Mouse (Mus musculus): ENCODE measurements around the gene Lrmda. TPM values are rescaled to one million over a fixed set of nuclear protein-coding genes. Genes with fewer than 3 reads are reported as not detected.

The Lrmda gene
- polyA plus RNA-seq, 1 experiment: 0.14 TPM

- DNase-seq (ENCODE audit: extremely low spot score in 1 of 2, low spot score in 1 of 2): no peak
Measured at GRCm38 (mm10) chr14:21991856-21992255, 27.7 kb upstream of the Lrmda start.

DNA sequence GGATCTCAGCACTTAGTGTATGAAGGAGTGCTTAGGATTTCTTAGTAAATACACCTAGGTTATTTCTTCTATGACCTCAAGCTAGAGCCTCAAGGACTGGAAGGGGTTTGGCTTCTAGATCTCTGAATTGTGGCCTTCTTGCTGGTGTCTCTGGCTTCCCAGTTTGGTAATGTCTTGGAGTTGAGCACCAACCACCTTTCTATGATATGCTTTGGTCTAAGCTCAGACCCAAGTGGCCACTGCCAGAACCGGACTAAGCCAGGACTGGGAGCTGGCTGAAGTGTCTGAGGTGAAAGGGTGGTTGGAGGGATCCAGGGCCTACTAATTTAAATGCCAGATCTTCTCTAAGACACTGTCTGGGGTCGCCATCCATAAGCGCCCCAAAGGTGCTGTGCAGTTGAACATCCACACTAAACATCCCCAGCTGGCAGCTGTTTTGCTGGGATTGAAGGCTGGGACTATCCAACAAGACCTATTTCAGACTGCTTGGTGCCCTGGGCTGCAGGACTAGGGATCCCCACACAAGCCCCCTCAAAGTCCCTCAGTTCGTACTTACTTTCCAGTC lies 27.1 kb upstream of the Lrmda start:
- DNase-seq (ENCODE audit: extremely low spot score in 1 of 2, low spot score in 1 of 2): no peak

DNA sequence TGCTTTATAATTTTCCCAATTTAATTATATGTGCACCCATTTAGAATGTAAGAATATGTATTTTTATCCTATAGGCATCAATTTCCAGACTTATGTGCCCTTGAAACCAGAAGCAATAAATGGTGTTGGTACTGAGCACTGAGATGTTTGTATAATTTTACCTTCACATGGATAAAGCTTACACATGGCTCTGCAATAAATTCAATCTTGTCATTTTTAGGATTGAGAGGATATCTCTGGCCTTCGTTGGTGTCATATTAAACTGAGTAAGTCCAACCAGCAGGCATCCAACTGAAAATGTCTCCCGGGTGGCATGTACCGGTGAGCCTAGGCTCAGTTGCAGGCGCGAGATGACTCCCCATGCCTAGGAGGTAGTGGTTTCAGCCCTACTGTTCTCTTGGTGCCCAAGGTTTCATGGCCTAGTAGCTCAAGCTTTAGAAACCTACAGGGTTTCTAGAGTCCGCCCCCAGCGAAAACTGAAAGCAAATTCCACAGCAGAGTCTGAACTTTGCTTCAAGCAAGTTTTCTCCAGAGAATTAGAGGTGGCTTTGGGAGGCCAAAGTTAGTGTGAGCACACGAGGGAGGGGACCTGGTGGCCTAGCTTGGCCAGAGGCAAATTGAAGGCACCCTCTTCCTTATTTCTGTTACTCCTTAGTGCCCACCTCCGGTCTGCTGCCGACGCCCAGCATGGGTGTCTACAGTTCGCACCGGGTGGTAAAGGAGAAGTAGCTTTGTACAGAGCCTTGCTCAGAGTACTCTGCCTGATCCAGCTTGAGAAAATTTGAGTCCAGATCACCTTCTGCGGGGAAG lies 26.1 kb upstream of the Lrmda start:
- DNase-seq (ENCODE audit: extremely low spot score in 1 of 2, low spot score in 1 of 2): no peak

DNA sequence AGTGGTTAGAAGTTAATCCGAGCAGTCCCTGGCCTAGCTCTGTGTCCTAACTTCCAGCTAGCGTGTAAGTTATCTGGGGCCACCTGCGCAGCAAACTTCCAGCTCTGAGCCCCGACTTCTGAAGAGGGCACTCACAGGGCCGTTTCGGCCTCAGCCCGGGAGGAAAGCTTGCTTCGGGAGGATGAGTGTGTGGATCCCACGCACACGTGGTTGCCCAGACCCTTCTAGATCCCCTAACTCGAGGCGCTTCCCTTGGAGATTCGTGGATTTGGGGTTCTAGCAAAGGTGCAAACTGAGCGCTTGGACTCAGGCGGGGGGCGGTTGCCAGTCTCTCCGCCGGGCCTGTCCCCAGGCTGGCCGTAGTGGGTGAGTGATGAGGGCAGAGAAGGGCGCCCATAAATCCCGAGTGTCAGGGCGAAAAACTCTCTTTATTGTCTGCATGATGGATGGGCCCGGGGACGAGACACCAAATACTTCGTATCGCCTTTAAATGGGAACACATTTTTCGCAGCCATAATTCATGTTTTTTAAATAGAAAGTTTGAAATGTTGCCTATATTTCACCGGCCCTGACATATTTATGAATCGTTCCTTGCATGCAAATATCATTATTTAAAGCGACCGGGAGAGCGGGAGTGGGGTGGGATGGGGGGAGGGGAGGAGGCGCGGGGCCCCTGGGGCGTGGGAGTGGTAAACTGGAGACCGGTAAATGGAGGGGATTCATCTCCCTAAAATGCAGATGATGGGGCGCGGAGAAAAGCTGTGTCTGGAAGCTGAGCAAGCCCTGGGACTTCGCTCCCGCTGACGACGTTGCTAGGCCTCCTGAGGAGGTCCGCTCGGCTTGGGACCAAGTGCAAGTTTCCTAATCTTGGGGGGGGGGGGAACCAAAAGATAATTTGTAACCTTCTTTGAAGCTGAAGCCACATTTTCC lies 25.2 kb upstream of the Lrmda start:
- no peak for DNase-seq (ENCODE audit: extremely low spot score in 1 of 2, low spot score in 1 of 2)

DNA sequence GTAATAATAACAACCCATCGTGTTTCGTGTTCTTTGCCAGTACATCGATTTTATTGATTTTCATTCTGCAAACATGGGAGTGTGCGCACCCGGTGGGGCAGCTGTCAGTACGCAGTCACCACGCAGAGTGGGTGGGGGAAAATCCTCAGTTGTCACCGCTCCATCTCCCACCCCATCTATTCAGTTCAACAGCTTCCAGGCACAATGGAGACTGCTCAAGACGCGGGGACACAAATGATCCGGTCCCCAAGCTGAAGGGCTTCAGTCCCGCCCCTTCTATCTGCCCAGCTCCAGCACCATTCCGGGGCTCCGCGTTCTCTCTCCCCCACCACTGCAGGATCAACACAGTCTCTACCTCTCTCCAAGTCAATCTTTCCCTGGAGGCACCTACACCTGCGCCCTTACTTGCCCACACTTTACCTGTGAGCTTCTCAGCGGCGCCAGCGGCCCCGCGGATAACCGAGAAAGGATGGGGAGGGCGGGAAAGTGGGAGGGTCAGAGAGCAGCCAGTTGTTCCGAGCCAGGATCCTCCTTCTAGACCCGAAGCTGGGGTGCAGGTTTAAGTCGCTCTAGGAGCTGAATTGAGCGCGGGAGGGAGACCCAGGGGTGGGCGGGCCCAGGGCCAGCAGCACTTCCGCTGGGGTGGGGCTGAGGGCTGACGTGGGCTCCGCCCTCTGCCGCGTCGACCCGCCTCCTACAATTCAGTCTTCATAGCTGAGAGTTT lies 24.3 kb upstream of the Lrmda start:
- DNase-seq (ENCODE audit: extremely low spot score in 1 of 2, low spot score in 1 of 2): no peak

- DNase-seq (ENCODE audit: extremely low spot score in 1 of 2, low spot score in 1 of 2): no peak
Measured at GRCm38 (mm10) chr14:21999588-21999987, 19.9 kb upstream of the Lrmda start.

DNA sequence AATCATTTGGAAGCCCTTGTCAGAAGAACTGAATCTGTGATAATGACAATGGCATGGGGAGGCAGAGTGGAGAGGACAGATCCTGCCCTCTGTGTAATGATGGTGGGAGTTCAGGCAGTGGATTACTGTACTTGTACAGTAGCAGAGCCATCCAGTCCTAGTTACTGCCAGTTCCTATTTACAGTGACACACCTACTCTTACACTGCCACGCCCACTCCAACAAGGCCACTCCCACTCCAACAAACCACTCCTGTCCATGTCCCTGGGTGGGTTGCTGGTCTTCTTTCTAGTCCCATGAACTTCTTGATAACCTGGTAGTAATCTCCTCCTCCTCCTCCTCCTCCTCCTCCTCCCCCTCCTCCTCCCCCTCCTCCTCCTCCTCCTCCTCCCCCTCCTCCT lies 16.3 kb upstream of the Lrmda start:
- DNase-seq (ENCODE audit: extremely low spot score in 1 of 2, low spot score in 1 of 2): no peak

DNA sequence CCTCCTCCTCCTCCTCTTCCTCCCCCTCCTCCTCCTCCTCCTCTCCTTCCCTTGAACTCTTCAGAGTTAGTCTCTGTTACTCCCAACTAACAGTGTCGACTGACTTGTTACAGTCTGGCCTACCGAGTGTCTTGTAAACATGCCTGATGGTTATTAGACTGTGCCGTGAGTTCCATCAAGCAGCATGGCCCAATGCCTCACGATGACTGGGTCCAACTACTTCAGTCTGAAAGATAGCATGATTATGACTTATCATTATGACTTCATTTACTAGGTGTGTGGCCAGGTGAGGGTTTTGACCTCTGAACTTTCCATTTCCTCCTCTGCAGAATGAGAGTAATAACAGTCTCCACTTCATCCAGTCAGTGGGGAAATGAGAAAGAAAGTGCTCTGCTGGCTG lies 15.9 kb upstream of the Lrmda start:
- DNase-seq (ENCODE audit: extremely low spot score in 1 of 2, low spot score in 1 of 2): no peak

- DNase-seq (ENCODE audit: extremely low spot score in 1 of 2, low spot score in 1 of 2): no peak
Measured at GRCm38 (mm10) chr14:22004943-22005342, 14.6 kb upstream of the Lrmda start.

DNA sequence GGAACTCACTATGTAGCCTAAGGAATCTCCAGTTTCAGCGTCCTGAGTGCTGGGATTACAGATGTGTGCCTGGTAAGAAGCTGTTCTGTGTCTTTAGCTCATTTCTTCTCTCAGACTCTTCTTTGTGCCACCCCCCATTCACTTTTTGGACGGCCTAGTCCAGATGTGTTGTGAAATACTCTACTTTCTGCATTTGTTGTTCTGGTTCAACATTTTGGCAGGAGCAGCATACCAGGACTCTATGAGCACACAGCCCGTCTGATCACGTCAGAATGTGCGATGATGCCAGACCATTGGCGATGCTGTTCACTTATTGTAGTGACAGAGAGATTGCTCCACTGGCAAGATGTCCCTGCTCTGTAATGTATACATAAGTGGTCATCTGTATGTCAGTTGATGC lies 12.5 kb upstream of the Lrmda start:
- no peak for DNase-seq (ENCODE audit: extremely low spot score in 1 of 2, low spot score in 1 of 2)

- DNase-seq (ENCODE audit: extremely low spot score in 1 of 2, low spot score in 1 of 2): no peak
Measured at GRCm38 (mm10) chr14:22014315-22014714, 5.2 kb upstream of the Lrmda start.

GRCm38 (mm10) chr14:22014781-22015180 lies 4.7 kb upstream of the Lrmda start:
- no peak for DNase-seq (ENCODE audit: extremely low spot score in 1 of 2, low spot score in 1 of 2)

- no peak for DNase-seq (ENCODE audit: extremely low spot score in 1 of 2, low spot score in 1 of 2)
Measured at GRCm38 (mm10) chr14:22017011-22017410, 2.5 kb upstream of the Lrmda start.

GRCm38 (mm10) chr14:22019949-22020845 lies 685 bp downstream of the Lrmda start:
- no peak for DNase-seq (ENCODE audit: extremely low spot score in 1 of 2, low spot score in 1 of 2)

DNA sequence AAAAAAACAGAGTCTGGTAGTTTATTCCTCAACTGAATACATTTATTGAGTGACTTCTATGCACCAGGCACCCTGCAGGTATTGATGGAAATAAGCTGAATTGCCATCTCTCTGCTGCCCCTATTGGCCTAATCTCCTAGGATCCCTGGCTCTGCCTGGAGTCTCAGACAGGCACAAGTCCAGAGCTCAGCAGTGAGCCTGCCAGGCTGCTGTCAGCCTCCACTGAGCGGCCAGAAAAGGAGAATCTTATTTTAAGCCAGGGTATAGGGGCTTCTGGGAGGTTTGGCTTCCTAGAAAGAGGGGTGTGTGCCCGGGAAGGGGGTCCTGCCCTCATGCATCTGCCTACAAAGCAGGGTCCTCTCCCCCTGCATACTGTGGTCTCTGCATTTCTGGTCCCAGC lies 1.4 kb downstream of the Lrmda start:
- DNase-seq (ENCODE audit: extremely low spot score in 1 of 2, low spot score in 1 of 2): peak in 1 of 2 experiments; percentile 42

GRCm38 (mm10) chr14:22023533-22023932 lies 4.0 kb downstream of the Lrmda start:
- DNase-seq (ENCODE audit: extremely low spot score in 1 of 2, low spot score in 1 of 2): no peak

GRCm38 (mm10) chr14:22035900-22036299 lies 16.4 kb downstream of the Lrmda start:
- DNase-seq (ENCODE audit: extremely low spot score in 1 of 2, low spot score in 1 of 2): no peak

DNA sequence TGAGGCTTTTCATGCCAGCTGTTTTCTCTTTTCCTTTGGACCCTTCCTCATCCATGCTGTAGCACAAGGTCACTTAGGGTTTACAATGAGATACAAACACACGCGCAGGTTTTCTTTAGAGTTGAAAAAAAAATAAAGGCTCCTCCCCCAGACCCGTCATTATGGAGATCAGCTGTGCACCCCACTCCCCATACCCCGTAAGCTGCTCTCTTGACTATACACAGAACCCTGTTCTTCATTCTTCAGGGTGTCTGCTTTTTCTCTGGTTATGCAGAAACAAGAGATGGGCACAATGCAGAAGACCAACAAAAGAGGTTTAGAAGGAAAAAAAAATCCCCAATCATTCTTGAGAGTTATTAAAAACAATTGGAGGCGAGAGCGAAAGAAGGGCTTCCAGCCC lies 16.8 kb downstream of the Lrmda start:
- DNase-seq (ENCODE audit: extremely low spot score in 1 of 2, low spot score in 1 of 2): no peak

GRCm38 (mm10) chr14:22036802-22037497 lies 17.4 kb downstream of the Lrmda start:
- no peak for DNase-seq (ENCODE audit: extremely low spot score in 1 of 2, low spot score in 1 of 2)

Measured in frontal cortex, adult 2 months (tissue).